Mouse (Mus musculus) testis, postnatal 14 days (tissue): ENCODE data around the gene Zfp827.

Experiments used
- DNase-seq: peaks from one replicate; pipeline ENCODE4 v3.0.0; 2021; ENCODE audit warnings: low spot score

The Zfp827 gene

GRCm38 (mm10) chr8:79224363-79224762 lies 196.1 kb downstream of the Zfp827 start:
- DNase-seq, result no peak

- DNase-seq, result no peak
These were observed 197.3 kb downstream of the Zfp827 start for GRCm38 (mm10) chr8:79225586-79225985.

- no peak for DNase-seq
These were observed 197.8 kb downstream of the Zfp827 start for GRCm38 (mm10) chr8:79226046-79226445.

- DNase-seq, result no peak
These were observed 199.0 kb downstream of the Zfp827 start for GRCm38 (mm10) chr8:79227194-79227593.

- no peak for DNase-seq
These were observed 199.7 kb downstream of the Zfp827 start for GRCm38 (mm10) chr8:79227916-79228315.

GRCm38 (mm10) chr8:79229266-79229888 lies 201.1 kb downstream of the Zfp827 start:
- no peak for DNase-seq

- no peak for DNase-seq
These were observed 211.1 kb downstream of the Zfp827 start for GRCm38 (mm10) chr8:79239320-79239719.

GRCm38 (mm10) chr8:79239996-79240395 lies 211.8 kb downstream of the Zfp827 start:
- no peak for DNase-seq
